Mouse (Mus musculus): ENCODE results near the gene Gm6169. TPM values are rescaled to one million over a fixed set of nuclear protein-coding genes. Genes with fewer than 3 reads are reported as not detected.
"Not testable (repeated sequence)": the region's sequence is repeated elsewhere in the genome, so short reads cannot be mapped to it uniquely, and the experiment has no call there.

Gene Gm6169
- total RNA-seq, 2 experiments from 2014 or later, result 7.6 TPM; not detected in 1

DNA sequence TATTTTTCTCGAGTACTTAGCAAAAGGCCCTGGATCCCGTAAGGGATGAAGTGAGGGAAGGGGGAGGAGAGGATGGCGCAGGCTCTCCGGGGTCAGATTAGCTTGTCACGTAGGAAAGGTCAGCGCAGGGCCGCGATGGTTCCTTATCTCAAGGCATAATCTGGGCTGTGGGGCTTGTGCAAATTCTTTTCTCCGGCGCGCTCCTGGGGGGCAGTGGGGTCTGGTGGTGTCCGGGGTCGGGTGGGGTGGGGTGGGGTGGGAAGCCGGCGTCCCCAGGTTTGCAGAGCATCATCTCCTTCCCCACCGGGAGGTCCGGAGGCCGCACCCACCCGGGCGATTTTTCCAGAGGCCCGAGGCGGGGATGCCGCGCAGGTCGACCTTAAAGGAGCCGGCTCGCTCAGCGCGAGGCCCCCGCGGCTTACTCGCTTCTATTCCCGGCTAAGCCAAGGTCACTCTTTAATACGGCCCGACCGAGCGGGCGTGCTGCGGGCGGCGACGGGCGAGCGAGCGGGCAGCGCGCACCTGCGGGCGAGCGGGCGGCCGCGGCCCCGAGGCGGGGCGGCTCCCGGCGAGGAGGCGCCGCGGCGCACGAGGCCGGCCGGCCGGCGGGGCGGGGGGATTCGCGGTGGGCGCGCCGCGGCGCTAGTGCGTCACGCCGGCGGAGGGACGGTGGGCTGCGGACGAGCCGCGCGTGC is 28.0 kb downstream of the Gm6169 start:
- no peak for DNase-seq

DNA sequence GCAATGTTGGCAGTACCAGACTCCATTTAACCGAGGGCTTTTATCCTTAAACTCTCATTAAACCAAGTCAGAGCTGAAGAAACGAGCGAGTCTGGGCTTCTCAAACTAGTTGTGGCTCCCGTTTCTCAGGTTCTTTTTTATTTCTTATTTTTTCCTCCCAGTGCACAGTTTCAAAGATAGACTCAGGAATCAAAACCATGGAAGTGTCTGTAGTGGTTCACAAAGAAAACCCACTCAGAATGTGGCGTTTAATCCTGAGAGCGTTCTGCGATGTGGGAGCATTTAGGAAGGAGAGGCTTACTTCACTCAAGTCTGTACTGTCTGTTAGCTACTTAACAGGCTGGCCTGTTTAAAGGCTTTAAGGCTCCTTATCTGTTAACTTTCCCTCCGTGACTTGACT is 30.9 kb downstream of the Gm6169 start:
- DNase-seq, result no peak

GRCm38 (mm10) chr13:97067691-97068090 is 31.3 kb downstream of the Gm6169 start:
- no peak for DNase-seq

DNA sequence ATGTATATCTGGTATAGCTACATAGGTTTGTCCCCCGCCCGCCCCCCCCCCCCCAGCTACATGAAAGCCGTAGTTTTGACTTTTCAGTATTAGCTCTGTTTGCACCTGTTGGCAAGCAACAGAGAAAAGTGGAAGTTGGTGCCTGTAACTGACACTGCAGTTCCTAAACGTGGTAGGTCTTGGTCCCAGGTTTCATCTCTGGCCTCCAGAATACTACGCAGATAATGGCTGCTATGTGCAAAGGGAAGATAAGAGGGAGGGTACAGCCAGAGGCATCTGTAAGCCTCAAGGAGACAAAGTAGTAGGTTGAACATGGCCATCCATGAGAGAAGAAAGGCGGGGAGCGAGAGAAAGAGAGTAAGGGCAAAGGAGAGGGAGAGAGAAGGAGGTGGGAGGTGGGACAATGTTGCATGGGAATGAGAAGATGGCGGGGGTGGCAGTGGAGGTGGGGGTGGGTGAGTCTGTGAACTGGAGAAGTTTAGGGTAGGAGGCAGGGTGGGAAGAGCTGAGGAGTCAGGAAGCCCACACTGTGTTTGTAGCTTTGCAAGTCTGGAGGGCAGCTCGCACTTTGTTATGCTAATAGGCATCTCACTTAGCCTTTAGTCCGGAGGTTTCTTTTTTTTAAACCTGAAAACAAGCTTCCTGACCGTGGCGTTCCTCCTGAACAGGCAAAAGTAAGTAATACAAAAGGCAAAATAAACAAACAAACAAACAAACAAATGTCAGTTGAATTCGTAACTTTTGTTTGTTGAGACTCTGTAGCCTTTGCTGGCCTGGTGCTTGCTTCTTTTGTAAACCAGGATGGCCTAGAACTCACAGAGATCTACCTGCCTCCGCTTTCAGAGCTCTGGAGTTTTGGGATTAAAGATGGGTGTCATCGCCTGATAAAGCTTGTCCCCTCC is 32.1 kb downstream of the Gm6169 start, which contains the start of gene Fam169a:
Gene Fam169a (plus strand): TSS at position 638 of the 902 bp plus-strand sequence.
- DNase-seq, result no peak

- not testable (repeated sequence) for DNase-seq
Observed at GRCm38 (mm10) chr13:97064844-97065621, 34.0 kb downstream of the Gm6169 start.

DNA sequence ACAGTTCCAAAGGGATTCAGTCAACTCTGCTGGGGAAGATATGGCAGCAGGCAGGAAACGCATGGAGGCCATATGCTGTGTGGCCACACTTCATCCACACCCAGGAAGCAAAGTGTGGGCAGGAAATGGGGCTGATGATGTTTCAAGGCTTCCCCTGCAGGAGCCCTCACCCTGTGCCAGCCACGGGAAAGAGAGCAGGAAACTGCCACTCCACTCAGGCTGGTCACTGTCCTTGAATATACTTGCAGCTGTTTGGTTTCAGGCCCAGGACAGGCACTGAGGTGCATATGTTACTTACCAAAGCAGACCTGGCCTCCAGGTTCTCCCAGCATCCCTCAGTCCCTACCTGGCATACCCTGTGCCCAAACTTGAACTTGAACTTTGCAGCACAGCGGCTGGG is 34.6 kb downstream of the Gm6169 start:
- no peak for DNase-seq

GRCm38 (mm10) chr13:97063431-97063830 is 35.6 kb downstream of the Gm6169 start:
- DNase-seq, result no peak

DNA sequence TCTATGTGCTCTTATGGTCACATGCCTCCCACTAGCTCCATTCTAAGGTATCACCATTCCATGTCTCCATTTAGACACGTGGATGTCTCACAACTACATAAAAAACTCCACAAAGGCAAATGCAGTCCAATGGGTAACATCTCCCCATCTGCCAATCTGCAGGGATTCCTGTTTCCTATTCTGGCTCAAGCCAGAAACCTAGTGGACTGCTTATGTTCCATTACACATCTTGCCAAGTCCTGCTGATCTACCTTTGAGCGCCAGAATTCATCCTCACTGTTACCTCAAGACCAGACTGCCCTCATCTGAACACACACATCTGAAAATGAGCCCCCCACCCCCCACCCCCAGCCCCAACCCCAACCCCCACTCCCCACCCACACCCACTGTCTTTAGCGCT is 36.9 kb downstream of the Gm6169 start:
- no peak for DNase-seq

- no peak for DNase-seq
Observed at GRCm38 (mm10) chr13:97060331-97060730, 38.7 kb downstream of the Gm6169 start.

GRCm38 (mm10) chr13:97059746-97060145 is 39.3 kb downstream of the Gm6169 start:
- DNase-seq, result no peak

GRCm38 (mm10) chr13:97057817-97058216 is 41.2 kb downstream of the Gm6169 start:
- DNase-seq, result no peak

GRCm38 (mm10) chr13:97053844-97054243 is 45.2 kb downstream of the Gm6169 start:
- no peak for DNase-seq

DNA sequence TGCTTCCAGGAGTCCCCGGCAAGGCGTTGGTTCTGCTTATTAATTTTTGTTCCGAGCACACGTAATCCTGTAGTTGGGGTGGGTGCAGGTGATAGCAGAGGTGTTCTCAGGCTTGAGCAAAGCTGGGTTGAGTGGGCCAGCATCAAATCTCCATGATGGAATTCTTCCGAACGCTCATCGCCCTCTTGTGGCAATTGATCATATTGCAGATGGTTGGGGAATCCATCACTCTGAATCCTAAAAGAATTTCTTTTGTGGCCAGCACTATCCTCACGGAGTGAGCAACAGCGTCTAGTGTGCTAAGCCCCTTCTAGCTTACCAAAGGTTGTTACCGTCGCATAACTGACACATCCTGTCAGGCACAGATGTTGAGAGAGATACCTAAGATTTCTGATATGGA is 46.4 kb downstream of the Gm6169 start:
- no peak for DNase-seq

DNA sequence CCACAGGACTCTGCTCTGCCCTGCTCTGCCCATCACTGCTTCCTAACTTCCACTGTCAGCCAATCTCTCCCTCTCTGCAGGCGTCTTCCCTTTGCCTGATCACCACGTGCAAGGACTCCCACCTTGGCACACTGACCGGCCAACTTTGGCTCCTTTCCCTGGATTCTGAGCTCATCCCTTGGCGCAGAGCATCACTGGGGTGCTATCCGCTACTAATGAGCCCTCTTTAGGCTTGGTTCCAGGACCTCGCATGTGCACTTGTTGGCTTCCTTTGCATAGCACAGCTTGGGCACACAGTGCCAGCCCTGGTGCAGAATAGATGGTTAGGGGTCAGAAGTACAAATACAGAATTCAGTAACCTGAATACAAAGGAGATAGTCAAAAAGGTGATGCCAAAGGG is 47.9 kb downstream of the Gm6169 start:
- no peak for DNase-seq

Other genes with a start within 250 kb of the Gm6169 start
- under 1 TPM; 0.08 TPM for gene Gcnt4, start 174.5 kb downstream of the Gm6169 start, total RNA-seq (2021)
- gene 1700029F12Rik, start 64.9 kb downstream of the Gm6169 start, total RNA-seq (2021), result not detected
- gene Fam169a, start 32.0 kb downstream of the Gm6169 start, total RNA-seq (2021), result not detected
- gene Gfm2, start 38.7 kb upstream of the Gm6169 start, total RNA-seq (2021), result 10 to 100 TPM; 42.7 to 48.2 TPM
- gene Nsa2, start 38.7 kb upstream of the Gm6169 start, total RNA-seq (2021), result 10 to 100 TPM; 45.0 to 47.4 TPM
- 1 to 10 TPM; 8.0 to 8.2 TPM for gene Hexb, start 99.1 kb upstream of the Gm6169 start, total RNA-seq (2021)
- 1 to 10 TPM; 1.6 to 1.8 TPM for gene Enc1, start 141.9 kb upstream of the Gm6169 start, total RNA-seq (2021)